Mouse (Mus musculus): ENCODE results near the gene Akap2.

Akap2 gene

GRCm38 (mm10) chr4:57914193-57915190 lies 197.0 kb downstream of the Akap2 start:
- no peak for DNase-seq (ENCODE audit: low spot score)

- DNase-seq (ENCODE audit: low spot score) = no peak
Measured at GRCm38 (mm10) chr4:57915216-57915965, 197.9 kb downstream of the Akap2 start.

GRCm38 (mm10) chr4:57916201-57916661 lies 198.8 kb downstream of the Akap2 start, which contains the start of gene D630039A03Rik:
D630039A03Rik (minus strand) TSS chr4:57916297.
- DNase-seq (ENCODE audit: low spot score) = no peak

GRCm38 (mm10) chr4:57916711-57917110 lies 199.3 kb downstream of the Akap2 start:
- no peak for DNase-seq (ENCODE audit: low spot score)

- DNase-seq (ENCODE audit: low spot score) = peak; percentile 69
Measured at GRCm38 (mm10) chr4:57919494-57920423, 202.3 kb downstream of the Akap2 start.

- DNase-seq (ENCODE audit: low spot score) = no peak
Measured at GRCm38 (mm10) chr4:57920522-57920921, 203.1 kb downstream of the Akap2 start.

GRCm38 (mm10) chr4:57922171-57922570 lies 204.7 kb downstream of the Akap2 start:
- DNase-seq (ENCODE audit: low spot score) = peak; percentile 32

GRCm38 (mm10) chr4:57924556-57925071 lies 207.2 kb downstream of the Akap2 start:
- DNase-seq (ENCODE audit: low spot score) = no peak

GRCm38 (mm10) chr4:57927464-57928205 lies 210.2 kb downstream of the Akap2 start:
- DNase-seq (ENCODE audit: low spot score) = peak; percentile 85

GRCm38 (mm10) chr4:57930559-57931170 lies 213.2 kb downstream of the Akap2 start:
- DNase-seq (ENCODE audit: low spot score) = no peak

GRCm38 (mm10) chr4:57934181-57934580 lies 216.7 kb downstream of the Akap2 start:
- DNase-seq (ENCODE audit: low spot score) = no peak

- DNase-seq (ENCODE audit: low spot score) = no peak
Measured at GRCm38 (mm10) chr4:57937292-57937691, 219.8 kb downstream of the Akap2 start.

GRCm38 (mm10) chr4:57940631-57941030 lies 223.2 kb downstream of the Akap2 start:
- DNase-seq (ENCODE audit: low spot score) = no peak

GRCm38 (mm10) chr4:57942892-57943291 lies 225.4 kb downstream of the Akap2 start:
- no peak for DNase-seq (ENCODE audit: low spot score)
